Mouse (Mus musculus) liver, adult 2 months (tissue): ENCODE results near the gene Mgat2. TPM values are rescaled to one million over a fixed set of nuclear protein-coding genes. Genes with fewer than 3 reads are reported as not detected.

Experiments used
- DNase-seq: peaks from one replicate; pipeline ENCODE4 v3.0.0-alpha.2; 2011; ENCODE audit warnings: low read depth, low spot score; ENCODE audit errors: extremely low read depth
- H3K27ac ChIP-seq: fragments of 200-500 bp; replicated peaks from 2 replicates; pipeline ENCODE4 v1.5.1; 2012; ENCODE audit warnings: low read depth, mild to moderate bottlenecking, control low read depth, inconsistent platforms, low read length; ENCODE audit not compliant: insufficient read depth
- H3K27me3 ChIP-seq: fragments of 200-500 bp; 2 replicates; pipeline ENCODE4 v1.6.1; 2012; ENCODE audit warnings: mild to moderate bottlenecking, moderate library complexity, low read length, inconsistent platforms; ENCODE audit not compliant: control insufficient read depth, insufficient read depth
- H3K36me3 ChIP-seq: fragments of 200-500 bp; 2 replicates; pipeline ENCODE4 v1.6.1; 2012; ENCODE audit warnings: low read length, inconsistent platforms; ENCODE audit not compliant: control insufficient read depth, insufficient read depth
- H3K4me1 ChIP-seq: fragments of 200-500 bp; 2 replicates; pipeline ENCODE4 v1.6.1; 2011; ENCODE audit warnings: low read length; ENCODE audit not compliant: control insufficient read depth, insufficient read depth
- H3K4me3 ChIP-seq: fragments of 200-500 bp; 2 replicates; pipeline ENCODE4 v1.5.1; 2011; ENCODE audit warnings: low read depth, mild to moderate bottlenecking, control low read depth, low read length, moderate library complexity; ENCODE audit not compliant: insufficient read depth
- H3K79me2 ChIP-seq: fragments of 200-500 bp; 2 replicates; pipeline ENCODE4 v1.6.1; 2012; ENCODE audit warnings: inconsistent platforms, mild to moderate bottlenecking, low read length, moderate library complexity; ENCODE audit not compliant: control insufficient read depth, insufficient read depth
- H3K9ac ChIP-seq: fragments of 200-500 bp; 2 replicates; pipeline ENCODE4 v1.6.1; 2012; ENCODE audit warnings: low read depth, mild to moderate bottlenecking, control low read depth, inconsistent platforms, low read length
- CTCF ChIP-seq: fragments of 200-500 bp; IDR thresholded peaks from 2 replicates; pipeline ENCODE4 v1.5.1; 2011; ENCODE audit warnings: low read depth, low read length, control low read depth
- POLR2A ChIP-seq: fragments of 200-500 bp; IDR thresholded peaks from 2 replicates; pipeline ENCODE4 v1.6.1; 2011; ENCODE audit warnings: low read length, control low read depth; ENCODE audit not compliant: insufficient read depth; ENCODE audit errors: extremely low read depth
- WGBS: fragments of 180-500 bp; shearing (Covaris S2); methylation state at CpG from one replicate; pipeline ENCODE4 v1.1.7; 2018; 5-methylcytosine and 5-hydroxymethylcytosine counted together
- polyA plus RNA-seq: library from polyadenylated mRNA; depleted of rRNA; stranded (reverse); fragments of >200 nt; gene quantifications from 2 replicates; pipeline ENCODE4 v1.2.3, GENCODE M21; 2012
- total RNA-seq: library from RNA; depleted of rRNA; stranded (reverse); fragments of >200 nt; gene quantifications from 2 replicates; pipeline ENCODE4 v1.2.3, GENCODE M21; 2014

The Mgat2 gene
- total and polyA plus RNA-seq, 2 experiments = 16.7 to 33.9 TPM

DNA sequence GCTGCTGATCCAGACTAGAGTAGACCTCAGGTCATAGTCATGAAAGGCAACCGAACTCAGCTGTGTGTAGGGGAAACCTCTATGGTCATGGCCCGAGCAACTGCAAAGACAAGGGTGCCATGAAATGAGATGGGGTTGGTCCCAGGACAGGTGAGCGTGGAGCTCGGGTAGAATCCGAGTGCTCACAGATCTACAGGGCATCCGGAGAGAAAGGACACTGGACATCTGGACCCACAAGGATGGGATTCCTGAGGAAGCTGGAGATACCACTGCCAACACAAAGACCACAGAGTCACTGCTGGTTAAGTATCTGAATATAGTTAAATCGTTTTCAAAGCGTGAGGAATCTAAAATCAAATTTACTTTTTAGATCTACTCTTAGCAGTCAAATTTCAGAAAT is 23.4 kb downstream of the Mgat2 start:
- DNase-seq = no peak

DNA sequence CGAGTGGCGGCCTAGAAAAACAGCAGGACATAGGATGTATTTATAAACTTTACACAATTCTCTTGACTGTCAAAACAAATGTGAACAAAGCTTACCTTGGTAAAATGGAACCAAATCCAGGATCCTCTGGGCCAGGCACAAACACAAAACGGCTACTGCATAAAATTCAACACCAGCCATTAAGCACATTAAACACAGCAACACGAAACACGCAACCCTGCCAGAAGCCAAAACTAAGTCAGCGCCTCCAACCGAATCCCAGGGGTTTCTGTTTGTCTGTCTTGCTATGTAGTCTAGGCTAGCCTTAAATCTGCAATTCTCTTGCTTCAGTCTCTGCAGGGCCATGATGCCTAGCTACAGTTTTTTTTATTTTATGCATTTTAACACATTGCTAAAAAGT is 24.0 kb downstream of the Mgat2 start:
- Histone ChIP-seq H3K4me1 (no peaks in the 10 kb centered on the region), H3K27ac (no peak overlapping the region), H3K9ac (no peak overlapping the region), H3K4me3 (no peak overlapping the region), H3K27me3 (no peaks in the 10 kb centered on the region), H3K79me2 (no peaks in the 10 kb centered on the region), H3K36me3 (no peaks in the 10 kb centered on the region)
- TF ChIP-seq CTCF = no peak
- no peak for TF ChIP-seq POLR2A
- WGBS = 97% methylated on average over 7 of the region's 7 CpGs
- DNase-seq = no peak

More for the DNA sequence above, 23.4 kb downstream of the Mgat2 start:
- H3K79me2 ChIP-seq = no peaks in the 10 kb centered on the region
- TF ChIP-seq POLR2A = no peak
- TF ChIP-seq CTCF = no peak
- H3K36me3 ChIP-seq = no peaks in the 10 kb centered on the region
- no peak overlapping the region for H3K27ac ChIP-seq
- H3K27me3 ChIP-seq = no peaks in the 10 kb centered on the region
- H3K4me1 ChIP-seq = no peaks in the 10 kb centered on the region
- H3K9ac ChIP-seq = no peak overlapping the region
- H3K4me3 ChIP-seq = no peak overlapping the region
- WGBS = 95% methylated on average over 8 of the region's 8 CpGs

DNA sequence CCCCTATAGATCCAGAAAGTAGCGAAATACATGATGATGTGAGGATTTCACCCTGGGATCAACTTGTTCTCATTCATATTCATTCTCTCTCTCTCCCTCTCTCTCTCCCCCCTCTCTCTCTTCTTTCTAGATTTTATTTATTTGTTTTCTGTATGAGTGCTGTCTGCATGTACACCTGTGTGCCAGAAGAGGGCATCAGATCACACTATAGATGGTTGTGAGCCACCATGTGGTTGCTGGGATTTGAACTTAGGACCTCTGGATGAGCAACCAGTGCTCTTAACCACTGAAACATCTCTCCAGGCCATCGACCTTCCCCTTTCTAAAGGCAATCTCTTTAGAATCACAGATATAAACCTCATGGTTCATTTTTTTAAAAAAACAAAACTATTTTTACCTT is 24.6 kb downstream of the Mgat2 start:
- Histone ChIP-seq H3K4me1 (no peaks in the 10 kb centered on the region), H3K9ac (no peak overlapping the region), H3K79me2 (no peaks in the 10 kb centered on the region), H3K27me3 (no peaks in the 10 kb centered on the region), H3K27ac (no peak overlapping the region), H3K4me3 (no peak overlapping the region), H3K36me3 (no peaks in the 10 kb centered on the region)
- TF ChIP-seq CTCF = no peak
- WGBS = 90% methylated on average over 2 of the region's 2 CpGs
- no peak for DNase-seq

DNA sequence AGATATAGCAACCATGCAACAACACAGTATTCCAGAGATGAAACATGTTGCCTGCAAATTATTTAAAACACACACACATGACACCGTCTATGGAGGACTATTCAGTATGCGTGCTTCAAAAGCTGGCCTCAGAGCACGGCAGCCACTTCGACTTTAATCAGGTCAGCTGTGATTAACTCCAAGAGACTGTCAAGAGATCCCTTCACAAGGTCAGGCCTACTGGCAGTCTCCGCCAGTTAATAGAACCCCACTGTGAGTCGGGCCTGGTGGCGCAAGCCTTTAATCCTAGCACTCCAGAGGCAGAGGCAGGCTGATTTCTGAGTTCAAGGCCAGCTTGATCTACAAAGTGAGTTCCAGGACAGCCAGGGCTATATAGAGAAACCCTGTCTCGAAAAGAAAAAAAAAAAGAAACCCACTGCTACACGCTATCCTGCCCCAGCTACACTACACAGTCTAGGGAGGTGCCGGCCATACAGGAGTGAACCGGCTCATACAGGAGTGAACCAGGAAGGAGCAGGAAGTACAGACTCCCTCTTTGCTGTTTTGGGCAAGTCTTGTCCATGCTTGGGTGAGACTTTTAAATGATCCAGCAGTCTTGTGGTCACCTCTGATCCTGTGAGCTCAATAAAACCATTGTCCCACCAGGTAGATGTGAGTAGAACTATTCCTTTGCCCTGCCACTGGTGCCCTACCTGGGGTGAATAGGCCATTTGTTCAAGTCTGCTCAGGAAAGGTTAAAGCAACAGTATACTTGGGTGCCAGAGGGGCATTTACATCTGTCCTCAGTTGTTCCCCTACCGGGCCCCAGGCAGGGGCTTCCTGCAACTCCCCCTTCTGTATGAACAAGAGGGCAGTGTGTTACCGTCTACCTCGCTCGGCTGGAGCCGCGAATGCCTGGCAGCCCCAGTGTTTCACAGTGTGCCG is 26.4 kb downstream of the Mgat2 start:
- Histone ChIP-seq H3K9ac (no peak overlapping the region), H3K4me1 (no peaks in the 10 kb centered on the region), H3K27ac (no peak overlapping the region), H3K27me3 (no peaks in the 10 kb centered on the region), H3K79me2 (no peaks in the 10 kb centered on the region), H3K4me3 (no peak overlapping the region), H3K36me3 (no peaks in the 10 kb centered on the region)
- no peak for TF ChIP-seq CTCF
- DNase-seq = no peak
- 94% methylated on average over 18 of the region's 18 CpGs for WGBS

DNA sequence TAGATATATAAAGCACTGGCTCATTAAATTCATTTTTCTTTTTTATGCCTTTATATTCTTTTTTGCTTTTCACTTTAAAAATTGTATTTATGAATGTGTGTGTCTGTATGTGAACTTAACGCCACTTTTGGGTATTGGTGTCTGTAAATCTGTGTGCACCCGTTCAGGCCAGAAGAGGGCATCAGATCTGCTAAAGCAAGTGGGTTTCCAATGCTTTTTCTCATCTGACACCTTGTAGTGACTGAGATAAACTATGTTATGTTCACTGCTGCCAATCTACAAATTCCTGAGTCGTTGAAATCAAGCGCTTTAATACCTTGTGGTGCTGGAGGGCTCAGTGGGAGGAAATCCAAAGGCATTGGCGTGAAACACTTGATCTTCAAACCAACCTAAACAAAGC is 27.1 kb downstream of the Mgat2 start:
- H3K27ac ChIP-seq = no peak overlapping the region

DNA sequence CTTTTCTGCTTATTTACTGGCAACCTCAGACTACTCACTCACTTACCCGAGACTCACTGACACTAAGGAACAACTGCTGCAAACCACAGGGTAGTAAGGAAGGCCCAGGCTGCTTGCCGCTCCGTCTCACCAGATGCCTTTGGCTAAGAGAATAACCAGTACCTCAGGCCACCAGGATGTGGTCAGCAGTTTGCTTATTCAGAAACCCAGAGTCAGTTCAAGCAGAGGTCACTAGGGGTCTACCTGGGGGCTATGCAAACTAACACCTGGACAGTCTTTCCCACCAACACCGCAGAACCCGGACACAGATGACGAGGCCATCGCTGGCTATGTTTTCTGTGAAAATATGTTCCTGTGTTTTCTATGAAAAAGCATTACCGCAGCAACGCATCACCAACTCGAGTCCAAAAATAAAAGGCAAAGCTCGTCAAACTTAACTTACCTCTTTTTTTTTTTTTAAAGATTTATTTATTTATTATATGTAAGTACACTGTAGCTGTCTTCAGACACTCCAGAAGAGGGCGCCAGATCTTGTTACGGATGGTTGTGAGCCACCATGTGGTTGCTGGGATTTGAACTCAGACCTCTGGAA is 29.3 kb downstream of the Mgat2 start:
- DNase-seq = no peak
- Histone ChIP-seq H3K9ac (no peak overlapping the region), H3K4me1 (no peaks in the 10 kb centered on the region), H3K79me2 (no peaks in the 10 kb centered on the region), H3K27me3 (no peaks in the 10 kb centered on the region), H3K4me3 (no peak overlapping the region), H3K27ac (no peak overlapping the region), H3K36me3 (no peaks in the 10 kb centered on the region)
- 95% methylated on average over 13 of the region's 13 CpGs for WGBS
- TF ChIP-seq POLR2A = no peak
- no peak for TF ChIP-seq CTCF

More for the DNA sequence above, 27.1 kb downstream of the Mgat2 start:
- no peak overlapping the region for H3K9ac ChIP-seq
- no peaks in the 10 kb centered on the region for H3K36me3 ChIP-seq
- no peak overlapping the region for H3K4me3 ChIP-seq
- no peak for TF ChIP-seq POLR2A
- TF ChIP-seq CTCF = no peak
- H3K79me2 ChIP-seq = no peaks in the 10 kb centered on the region
- 85% methylated on average over 5 of the region's 5 CpGs for WGBS
- DNase-seq = no peak
- H3K4me1 ChIP-seq = no peaks in the 10 kb centered on the region
- no peaks in the 10 kb centered on the region for H3K27me3 ChIP-seq
